Mouse (Mus musculus): ENCODE results near the gene Rgs4. TPM values are rescaled to one million over a fixed set of nuclear protein-coding genes. Genes with fewer than 3 reads are reported as not detected.
A peak's percentile ranks its signal among the peaks of the same experiment; 100 is the strongest.

Gene Rgs4
- polyA plus RNA-seq (2016; fragmentation: Nextera tagmentation; extraction: Ambion mirVana), result 1.1 and 1.2 TPM in 2 replicates

DNA sequence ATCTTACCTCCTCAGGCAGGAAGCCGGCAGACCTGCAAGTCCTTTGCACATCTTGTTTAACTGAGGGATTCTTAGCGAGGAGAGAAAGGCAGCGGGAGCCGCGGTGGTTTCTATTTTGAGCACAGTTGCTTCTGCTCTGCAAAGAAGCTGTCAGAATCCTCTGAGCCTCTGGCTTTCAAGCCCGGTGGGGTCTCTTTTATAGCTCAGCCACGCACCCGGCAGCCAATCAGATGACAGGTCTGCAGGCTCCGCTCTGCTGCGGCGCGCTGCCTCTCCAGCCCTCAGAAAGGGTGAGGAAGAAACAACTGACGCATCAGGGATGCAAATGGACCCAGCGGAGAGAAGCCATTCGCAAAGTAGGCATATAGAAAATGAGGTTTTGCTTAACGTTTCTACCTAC is at the start of gene Rgs4:
Gene Rgs4 (minus strand): TSS at position 170 of the 400 bp plus-strand sequence.
- H3K27me3 ChIP-seq, result peaks cover 29% of the 10 kb centered on the region
- H3K4me3 ChIP-seq (replicated peaks), result peak within 1 kb of the TSS; percentile 29
- peak; percentile 80 for ATAC-seq (ENCODE audit: insufficient number of reproducible peaks, insufficient read depth, low FRiP score, low TSS enrichment, low read depth)
- 1% methylated on average over 16 of the region's 16 CpGs for WGBS
- no peaks in the 10 kb centered on the region for H3K9me3 ChIP-seq
- 0 out of 2 replicates have a peak within 1 kb of the TSS, but pooled peaks have one; percentile 38 for H3K9ac ChIP-seq (replicated peaks)
- H3K36me3 ChIP-seq, result no peaks in the 10 kb centered on the region
- peak within 1 kb of the TSS; percentile 59 for H3K4me2 ChIP-seq
- H3K4me1 ChIP-seq (replicated peaks), result peaks cover 5% of the 10 kb centered on the region; the same call in 1 of the 2 replicates
- H3K27ac ChIP-seq, result no peak within 1 kb of the TSS

DNA sequence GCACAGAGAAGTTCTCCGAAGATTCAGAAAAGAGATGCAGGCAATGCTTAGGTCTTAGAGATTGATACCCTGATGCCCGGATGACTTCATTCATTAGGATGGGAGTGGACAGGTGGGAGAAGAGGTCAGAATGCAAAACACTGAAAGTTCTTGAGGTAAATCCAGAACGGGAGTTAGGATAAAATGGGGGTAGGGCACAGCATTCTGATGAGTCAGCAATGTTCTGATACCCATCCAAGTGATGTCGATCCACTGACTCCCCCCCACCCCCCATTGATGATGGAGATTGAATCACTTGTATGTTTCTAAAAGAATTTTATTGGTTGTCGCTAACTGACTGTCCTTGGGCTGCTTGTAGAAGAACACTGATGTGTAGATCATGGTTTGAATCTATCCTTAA is 45.0 kb upstream of the Rgs4 start:
- no peak overlapping the region for H3K4me3 ChIP-seq (replicated peaks)
- H3K27ac ChIP-seq, result no peak overlapping the region
- no peaks in the 10 kb centered on the region for H3K9me3 ChIP-seq
- H3K4me1 ChIP-seq (replicated peaks), result no peaks in the 10 kb centered on the region
- H3K9ac ChIP-seq (replicated peaks), result no peak overlapping the region
- H3K27me3 ChIP-seq, result no peaks in the 10 kb centered on the region
- no peaks in the 10 kb centered on the region for H3K36me3 ChIP-seq
- no peak overlapping the region for H3K4me2 ChIP-seq
- no peak for ATAC-seq (ENCODE audit: insufficient number of reproducible peaks, insufficient read depth, low FRiP score, low TSS enrichment, low read depth)
- WGBS, result 91% methylated on average over 5 of the region's 5 CpGs

DNA sequence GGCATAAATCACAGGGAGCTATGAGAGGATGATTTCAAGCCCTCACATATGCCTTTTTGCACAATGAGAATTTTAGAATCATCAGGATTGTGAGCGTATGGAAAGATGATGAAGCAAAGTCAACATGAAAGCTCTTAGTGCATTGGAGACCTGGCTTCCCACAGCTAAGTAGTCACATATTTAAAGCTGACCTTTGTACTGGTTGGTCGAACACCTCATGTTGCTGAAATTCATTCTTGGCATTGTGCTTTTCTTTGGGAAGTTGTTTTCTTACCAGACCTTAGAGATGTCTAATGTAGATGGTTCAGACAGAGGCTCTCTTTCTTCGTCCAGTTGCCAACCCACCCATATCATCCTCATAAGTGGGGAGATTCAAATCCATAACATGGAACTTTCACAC is 38.5 kb upstream of the Rgs4 start:
- Histone ChIP-seq H3K36me3 (no peaks in the 10 kb centered on the region), H3K27me3 (no peaks in the 10 kb centered on the region), H3K27ac (no peak overlapping the region), H3K4me1 (replicated peaks) (no peaks in the 10 kb centered on the region), H3K4me2 (no peak overlapping the region), H3K9ac (replicated peaks) (no peak overlapping the region), H3K4me3 (replicated peaks) (no peak overlapping the region), H3K9me3 (no peaks in the 10 kb centered on the region)
- ATAC-seq (ENCODE audit: insufficient number of reproducible peaks, insufficient read depth, low FRiP score, low TSS enrichment, low read depth), result no peak
- WGBS, result 88% methylated on average over 3 of the region's 3 CpGs

DNA sequence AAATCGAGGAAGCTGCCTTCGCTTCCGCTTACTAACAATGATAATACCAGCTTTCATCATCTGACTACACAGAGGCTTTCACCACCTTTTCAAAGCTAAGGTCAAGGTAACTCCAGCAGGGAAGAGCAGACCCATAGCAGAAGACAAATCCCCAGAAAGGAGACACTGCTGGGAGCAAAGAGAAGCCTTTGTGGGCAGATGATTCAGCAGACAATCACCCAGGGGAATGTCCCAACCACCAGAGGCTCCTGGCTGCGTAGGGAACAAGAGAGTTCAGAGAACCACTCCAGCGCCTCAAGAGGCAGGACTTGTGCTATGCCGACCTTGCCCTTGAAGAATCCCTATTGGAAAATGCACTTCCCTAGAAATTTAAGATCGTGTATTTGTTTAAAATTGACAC is 29.1 kb upstream of the Rgs4 start:
- no peaks in the 10 kb centered on the region for H3K9me3 ChIP-seq
- H3K9ac ChIP-seq (replicated peaks), result no peak overlapping the region
- WGBS, result 74% methylated on average over 7 of the region's 7 CpGs
- H3K36me3 ChIP-seq, result no peaks in the 10 kb centered on the region
- H3K27ac ChIP-seq, result no peak overlapping the region
- H3K4me1 ChIP-seq (replicated peaks), result no peaks in the 10 kb centered on the region
- ATAC-seq (ENCODE audit: insufficient number of reproducible peaks, insufficient read depth, low FRiP score, low TSS enrichment, low read depth), result no peak
- H3K27me3 ChIP-seq, result no peaks in the 10 kb centered on the region
- no peak overlapping the region for H3K4me3 ChIP-seq (replicated peaks)
- H3K4me2 ChIP-seq, result no peak overlapping the region

DNA sequence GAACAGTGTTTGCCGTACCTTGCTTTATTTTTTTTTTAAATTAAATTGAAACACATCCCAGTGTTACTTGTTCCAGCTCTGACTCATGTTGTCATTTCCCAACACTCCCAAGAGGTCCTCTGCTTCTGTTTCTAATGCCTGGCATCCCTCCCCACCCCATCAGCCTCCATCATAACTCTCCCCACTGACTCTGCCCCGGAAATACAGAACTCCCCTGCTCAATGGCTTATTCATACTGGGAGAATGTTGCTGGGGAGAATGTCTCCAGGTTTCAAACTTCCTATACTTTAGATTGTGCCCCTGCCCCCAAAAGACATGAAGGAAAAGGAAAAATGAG is 17.1 kb upstream of the Rgs4 start:
- no peak overlapping the region for H3K9ac ChIP-seq (replicated peaks)
- WGBS, result 87% methylated on average over 2 of the region's 2 CpGs
- H3K27ac ChIP-seq, result no peak overlapping the region
- H3K4me2 ChIP-seq, result no peak overlapping the region
- no peak for ATAC-seq (ENCODE audit: insufficient number of reproducible peaks, insufficient read depth, low FRiP score, low TSS enrichment, low read depth)
- no peaks in the 10 kb centered on the region for H3K9me3 ChIP-seq
- no peak overlapping the region for H3K4me3 ChIP-seq (replicated peaks)
- no peaks in the 10 kb centered on the region for H3K27me3 ChIP-seq
- H3K4me1 ChIP-seq (replicated peaks), result no peaks in the 10 kb centered on the region
- no peaks in the 10 kb centered on the region for H3K36me3 ChIP-seq

DNA sequence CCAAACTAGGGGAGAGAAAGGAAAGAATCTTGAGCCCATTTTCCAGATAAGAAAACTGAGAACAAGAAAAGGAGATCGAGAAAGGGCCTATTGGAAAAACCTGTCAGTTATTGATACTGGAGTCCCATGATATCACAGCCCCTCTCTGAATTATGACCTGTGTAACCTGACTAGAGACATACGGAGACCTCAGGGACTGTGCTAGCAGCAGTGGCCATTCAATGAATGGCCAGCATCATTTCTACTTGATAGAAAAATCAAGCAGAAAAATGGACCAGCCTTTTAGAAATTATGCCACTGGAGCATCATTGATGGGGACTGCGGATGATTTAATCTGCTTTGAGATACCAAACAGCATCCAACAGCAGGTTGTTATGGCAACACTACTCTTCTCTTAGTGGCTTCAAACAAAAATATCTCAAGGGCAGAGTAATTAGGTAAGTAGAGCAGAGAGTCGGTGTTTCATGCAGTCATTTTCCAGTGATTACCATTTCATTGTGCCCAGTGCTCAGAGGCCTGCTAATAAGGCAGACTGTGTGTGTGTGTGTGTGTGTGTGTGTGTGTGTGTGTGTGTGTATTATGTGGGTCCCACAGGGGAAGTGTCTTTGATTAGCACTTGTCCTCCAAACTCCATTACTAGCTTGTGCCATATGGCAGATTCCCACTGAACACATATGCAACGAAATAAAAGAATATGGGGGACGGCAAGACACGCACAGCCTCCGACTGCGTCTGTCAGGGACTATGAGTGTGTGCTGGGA is 16.6 kb upstream of the Rgs4 start:
- no peaks in the 10 kb centered on the region for H3K27me3 ChIP-seq
- no peaks in the 10 kb centered on the region for H3K36me3 ChIP-seq
- no peak overlapping the region for H3K27ac ChIP-seq
- no peak for ATAC-seq (ENCODE audit: insufficient number of reproducible peaks, insufficient read depth, low FRiP score, low TSS enrichment, low read depth)
- no peak overlapping the region for H3K4me2 ChIP-seq
- no peaks in the 10 kb centered on the region for H3K9me3 ChIP-seq
- 85% methylated on average over 9 of the region's 9 CpGs for WGBS
- H3K9ac ChIP-seq (replicated peaks), result no peak overlapping the region
- no peaks in the 10 kb centered on the region for H3K4me1 ChIP-seq (replicated peaks)
- H3K4me3 ChIP-seq (replicated peaks), result no peak overlapping the region

DNA sequence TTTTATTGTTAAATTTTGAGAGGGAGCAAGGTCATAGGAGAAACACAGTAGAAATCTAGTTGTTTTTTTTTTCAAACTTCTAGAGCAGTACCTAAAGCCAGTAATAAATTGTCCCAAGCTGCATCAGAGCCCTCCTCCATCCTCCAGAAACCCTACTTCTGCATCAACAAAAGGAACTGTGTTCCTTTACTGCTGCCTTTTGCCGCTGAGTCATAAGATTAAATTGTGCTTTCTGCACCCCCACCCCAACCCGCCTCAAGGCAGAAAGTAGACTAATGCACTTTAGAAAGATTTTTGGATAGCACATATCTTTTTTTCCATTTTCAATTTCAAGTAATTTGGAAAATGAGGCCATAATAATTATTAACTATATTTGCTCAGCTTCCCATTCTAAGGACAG is 15.1 kb upstream of the Rgs4 start:
- no peaks in the 10 kb centered on the region for H3K4me1 ChIP-seq (replicated peaks)
- 77% methylated on average over 2 of the region's 2 CpGs for WGBS
- H3K36me3 ChIP-seq, result no peaks in the 10 kb centered on the region
- no peak overlapping the region for H3K9ac ChIP-seq (replicated peaks)
- no peak overlapping the region for H3K27ac ChIP-seq
- ATAC-seq (ENCODE audit: insufficient number of reproducible peaks, insufficient read depth, low FRiP score, low TSS enrichment, low read depth), result no peak
- no peak overlapping the region for H3K4me3 ChIP-seq (replicated peaks)
- no peak overlapping the region for H3K4me2 ChIP-seq
- no peaks in the 10 kb centered on the region for H3K27me3 ChIP-seq
- no peaks in the 10 kb centered on the region for H3K9me3 ChIP-seq

DNA sequence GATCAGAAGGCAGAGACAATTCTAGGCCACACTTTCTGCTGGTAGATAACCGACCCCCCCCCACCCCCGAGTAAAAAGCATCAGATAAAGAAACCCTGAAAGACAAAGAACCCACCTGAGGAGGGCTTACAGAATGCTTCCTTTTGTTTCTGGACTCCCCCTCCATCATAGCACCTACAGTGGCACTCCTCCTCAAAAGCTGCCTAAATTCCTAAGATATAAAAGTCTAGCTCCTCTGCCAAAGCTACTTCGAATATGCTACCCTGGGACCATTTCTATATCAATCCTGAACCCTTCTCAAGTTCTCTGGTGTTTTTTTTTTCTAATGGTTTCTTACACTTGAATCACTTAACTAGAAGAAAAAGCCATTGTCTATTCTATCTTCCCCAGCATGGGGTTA is 9.1 kb upstream of the Rgs4 start:
- Histone ChIP-seq H3K9me3 (no peaks in the 10 kb centered on the region), H3K27me3 (no peaks in the 10 kb centered on the region), H3K36me3 (no peaks in the 10 kb centered on the region), H3K4me3 (replicated peaks) (no peak overlapping the region), H3K27ac (no peak overlapping the region), H3K9ac (replicated peaks) (no peak overlapping the region), H3K4me1 (replicated peaks) (no peaks in the 10 kb centered on the region), H3K4me2 (no peak overlapping the region)
- ATAC-seq (ENCODE audit: insufficient number of reproducible peaks, insufficient read depth, low FRiP score, low TSS enrichment, low read depth), result no peak
- 37% methylated on average over 3 of the region's 3 CpGs for WGBS

DNA sequence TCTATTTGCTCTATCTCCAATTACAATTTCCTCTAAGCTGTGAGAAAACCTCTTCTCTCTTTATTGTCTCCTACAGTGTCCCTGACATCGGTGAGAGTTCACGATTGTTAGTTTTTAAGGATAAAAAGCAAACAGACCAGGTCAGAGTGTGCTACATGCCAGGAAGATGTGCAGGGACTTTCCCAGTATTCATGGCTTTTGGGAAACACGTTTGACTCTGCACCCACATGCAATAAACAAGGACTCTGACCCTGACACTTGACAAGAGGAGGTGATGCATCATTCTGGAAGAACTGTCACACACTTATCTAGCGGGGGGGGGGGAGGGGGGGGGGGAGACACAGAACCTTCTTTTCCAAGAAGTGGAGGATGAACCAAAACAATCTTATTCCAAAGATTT is 5.0 kb upstream of the Rgs4 start:
- 48% methylated on average over 4 of the region's 4 CpGs for WGBS
- H3K9me3 ChIP-seq, result no peaks in the 10 kb centered on the region
- H3K36me3 ChIP-seq, result no peaks in the 10 kb centered on the region
- H3K27me3 ChIP-seq, result peaks cover 22% of the 10 kb centered on the region
- H3K4me2 ChIP-seq, result no peak overlapping the region
- H3K9ac ChIP-seq (replicated peaks), result no peak overlapping the region
- no peaks in the 10 kb centered on the region for H3K4me1 ChIP-seq (replicated peaks)
- no peak overlapping the region for H3K4me3 ChIP-seq (replicated peaks)
- H3K27ac ChIP-seq, result no peak overlapping the region
- no peak for ATAC-seq (ENCODE audit: insufficient number of reproducible peaks, insufficient read depth, low FRiP score, low TSS enrichment, low read depth)

DNA sequence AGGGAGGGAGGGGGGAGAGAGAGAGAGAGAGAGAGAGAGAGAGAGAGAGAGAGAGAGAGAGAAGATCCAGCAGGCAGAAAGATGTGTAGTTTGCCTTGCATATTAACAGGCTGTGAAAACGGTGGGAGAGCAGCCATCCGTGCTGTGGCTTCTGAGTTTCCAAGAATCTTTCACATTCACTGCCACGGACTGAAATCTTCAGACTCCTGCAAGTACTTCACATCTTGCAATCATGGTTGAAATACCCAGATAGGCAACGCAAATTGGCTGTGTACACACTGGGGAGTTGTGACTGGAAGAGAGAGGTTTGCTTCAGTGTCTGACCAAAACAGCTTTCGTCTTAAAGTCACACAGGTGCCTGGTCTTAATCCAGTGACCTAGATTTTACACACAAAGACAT is 997 bp upstream of the Rgs4 start:
- ATAC-seq (ENCODE audit: insufficient number of reproducible peaks, insufficient read depth, low FRiP score, low TSS enrichment, low read depth), result no peak
- peaks cover 5% of the 10 kb centered on the region; the same call in 1 of the 2 replicates for H3K4me1 ChIP-seq (replicated peaks)
- no peaks in the 10 kb centered on the region for H3K9me3 ChIP-seq
- H3K27me3 ChIP-seq, result peaks cover 29% of the 10 kb centered on the region
- no peak overlapping the region for H3K27ac ChIP-seq
- H3K4me2 ChIP-seq, result no peak overlapping the region
- no peaks in the 10 kb centered on the region for H3K36me3 ChIP-seq
- 55% methylated on average over 5 of the region's 5 CpGs for WGBS
- no peak overlapping the region for H3K9ac ChIP-seq (replicated peaks)
- no peak overlapping the region for H3K4me3 ChIP-seq (replicated peaks)

DNA sequence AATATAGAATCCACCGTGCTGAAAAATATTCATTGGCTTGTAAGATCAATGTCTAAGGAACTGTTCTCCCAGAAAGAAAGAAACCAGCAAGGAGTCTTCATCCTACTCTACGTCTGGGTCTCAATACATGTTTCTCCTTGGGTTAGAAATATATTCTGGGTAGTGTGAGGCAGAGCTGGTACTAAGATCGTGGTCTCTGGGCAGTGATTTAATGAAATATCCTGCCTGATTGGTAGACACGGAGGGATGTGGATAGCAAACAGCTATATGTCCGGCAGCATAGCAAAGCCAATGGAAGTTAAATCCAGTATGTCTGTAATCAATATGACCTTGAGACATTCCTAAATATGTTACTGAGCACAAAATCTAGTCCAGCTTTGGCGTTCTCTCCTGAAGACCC is 460 bp upstream of the Rgs4 start:
- Histone ChIP-seq H3K4me2 (peak overlapping the region; percentile 59), H3K4me3 (replicated peaks) (peak overlapping the region; percentile 29), H3K27ac (no peak overlapping the region), H3K36me3 (no peaks in the 10 kb centered on the region), H3K27me3 (peaks cover 29% of the 10 kb centered on the region), H3K4me1 (replicated peaks) (peaks cover 5% of the 10 kb centered on the region; the same call in 1 of the 2 replicates), H3K9me3 (no peaks in the 10 kb centered on the region), H3K9ac (replicated peaks) (no peak overlapping the region)
- ATAC-seq (ENCODE audit: insufficient number of reproducible peaks, insufficient read depth, low FRiP score, low TSS enrichment, low read depth), result no peak
- WGBS, result 53% methylated on average over 6 of the region's 6 CpGs

DNA sequence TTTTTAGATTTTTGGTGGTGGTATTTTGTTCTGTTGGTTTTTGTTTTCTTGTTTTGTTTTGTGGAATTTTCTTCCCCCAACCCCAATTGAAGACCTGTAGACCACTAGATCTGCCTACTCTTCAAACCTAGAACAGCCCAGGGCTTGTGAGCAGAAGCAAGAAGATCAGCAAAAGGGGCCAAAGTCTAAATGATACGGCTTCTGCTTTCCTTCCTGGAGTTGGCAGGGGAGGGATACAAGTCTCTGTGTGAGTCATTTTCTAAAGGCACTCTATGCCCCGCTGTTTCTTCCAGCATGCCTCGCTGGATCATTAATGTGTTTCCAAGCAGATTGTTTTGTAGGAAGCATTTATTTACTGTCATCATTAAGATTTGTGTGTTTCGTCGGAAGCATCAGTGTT is 6.3 kb downstream of the Rgs4 start:
- H3K4me3 ChIP-seq (replicated peaks), result no peak overlapping the region
- H3K9ac ChIP-seq (replicated peaks), result no peak overlapping the region
- H3K27me3 ChIP-seq, result peaks cover 3% of the 10 kb centered on the region; the same call in 1 of the 2 replicates
- no peaks in the 10 kb centered on the region for H3K36me3 ChIP-seq
- H3K4me2 ChIP-seq, result no peak overlapping the region
- no peaks in the 10 kb centered on the region for H3K4me1 ChIP-seq (replicated peaks)
- no peak for ATAC-seq (ENCODE audit: insufficient number of reproducible peaks, insufficient read depth, low FRiP score, low TSS enrichment, low read depth)
- H3K9me3 ChIP-seq, result no peaks in the 10 kb centered on the region
- WGBS, result 85% methylated on average over 5 of the region's 5 CpGs
- no peak overlapping the region for H3K27ac ChIP-seq
